Mouse (Mus musculus) gastrocnemius, adult 2 months (tissue): ENCODE measurements at regions not wholly inside any gene's neighbourhood (a gene's known extent, or its start where the extent isn't known, plus 50 kb on each side); places are given as distances from the start of the nearest gene placed in this dataset.

Experiments used
- DNase-seq: peaks from one replicate; pipeline ENCODE4 v3.0.0; 2022
- H3K27ac ChIP-seq: fragments of 200-600 bp; 2 replicates; pipeline ENCODE4 v1.8.1; 2022; ENCODE audit warnings: mild to moderate bottlenecking
- H3K4me3 ChIP-seq: fragments of 200-600 bp; 2 replicates; pipeline ENCODE4 v1.8.1; 2022; ENCODE audit warnings: mild to moderate bottlenecking, moderate library complexity
- CTCF ChIP-seq: fragments of 200-600 bp; IDR thresholded peaks from 2 replicates; pipeline ENCODE4 v1.8.1; 2022; ENCODE audit warnings: antibody characterized with exemption, mild to moderate bottlenecking, moderate library complexity
- intact Hi-C: fragments of 180-260 bp; cut with DNase I; formaldehyde crosslinking; loops from one replicate; pipeline ENCODE4 v1.15.1; 2025

- DNase-seq: no peak
- TF ChIP-seq CTCF: no peak
- Histone ChIP-seq H3K4me3 (no peak overlapping the region), H3K27ac (peak overlapping the region; percentile 52)
- intact Hi-C loops: loop anchor here (10.0 kb wide), 1 partner anchor 236 kb away; the partner anchor contains the start of gene Stt3b
These were observed 240.9 kb upstream of the Stt3b start for GRCm38 (mm10) chr9:115551080-115551479.

GRCm38 (mm10) chr9:115551501-115551900, 241.3 kb upstream of the Stt3b start:
- Histone ChIP-seq H3K27ac (peak overlapping the region; percentile 52), H3K4me3 (no peak overlapping the region)
- intact Hi-C loops: loop anchor here (10.0 kb wide), 1 partner anchor 237 kb away; the partner anchor contains the start of gene Stt3b
- peak; percentile 76 for DNase-seq
- TF ChIP-seq CTCF: no peak

- H3K27ac ChIP-seq: no peak overlapping the region
- intact Hi-C loops: loop anchor here (10.0 kb wide), 1 partner anchor 243 kb away; the partner anchor contains the start of gene Stt3b
- TF ChIP-seq CTCF: no peak
- no peak overlapping the region for H3K4me3 ChIP-seq
- DNase-seq: no peak
These were observed 247.9 kb upstream of the Stt3b start for GRCm38 (mm10) chr9:115558131-115558530.

- no peak overlapping the region for H3K27ac ChIP-seq
- intact Hi-C loops: loop anchor here (10.0 kb wide), 1 partner anchor 245 kb away; the partner anchor contains the start of gene Stt3b
- no peak for DNase-seq
- no peak overlapping the region for H3K4me3 ChIP-seq
- no peak for TF ChIP-seq CTCF
These were observed 249.3 kb upstream of the Stt3b start for GRCm38 (mm10) chr9:115559521-115559920.

- intact Hi-C loops: loop anchor here (10.0 kb wide), 1 partner anchor 106 kb away; no protein-coding TSS in a partner anchor
- DNase-seq: no peak
- TF ChIP-seq CTCF: no peak
- H3K4me3 ChIP-seq: no peak overlapping the region
- H3K27ac ChIP-seq: no peak overlapping the region
These were observed 251.0 kb upstream of the Stt3b start for GRCm38 (mm10) chr9:115561207-115561606.

GRCm38 (mm10) chr9:115562783-115563182, 252.6 kb upstream of the Stt3b start:
- TF ChIP-seq CTCF: no peak
- Histone ChIP-seq H3K27ac (peak overlapping the region; percentile 76), H3K4me3 (no peak overlapping the region)
- intact Hi-C loops: loop anchor here (10.0 kb wide), 1 partner anchor 108 kb away; no protein-coding TSS in a partner anchor
- peak; percentile 50 for DNase-seq

GRCm38 (mm10) chr9:115564366-115564765, 254.1 kb upstream of the Stt3b start:
- no peak for TF ChIP-seq CTCF
- intact Hi-C loops: loop anchor here (10.0 kb wide), 1 partner anchor 110 kb away; no protein-coding TSS in a partner anchor
- Histone ChIP-seq H3K27ac (no peak overlapping the region), H3K4me3 (no peak overlapping the region)
- no peak for DNase-seq

GRCm38 (mm10) chr9:115568693-115569334, 258.6 kb upstream of the Stt3b start:
- Histone ChIP-seq H3K27ac (peak overlapping the region; percentile 43; the same call in 1 of the 2 replicates), H3K4me3 (no peak overlapping the region)
- no peak for DNase-seq
- TF ChIP-seq CTCF: 0 out of 2 replicates have a peak, but pooled peaks have one; percentile 3
- intact Hi-C loops: loop anchor here (10.0 kb wide), 1 partner anchor 114 kb away; no protein-coding TSS in a partner anchor

GRCm38 (mm10) chr9:115570998-115571397, 260.8 kb upstream of the Stt3b start:
- Histone ChIP-seq H3K4me3 (no peak overlapping the region), H3K27ac (no peak overlapping the region)
- no peak for DNase-seq
- TF ChIP-seq CTCF: no peak
- intact Hi-C loops: no loop called here

GRCm38 (mm10) chr9:115581116-115581515, 270.9 kb upstream of the Stt3b start:
- no peak overlapping the region for H3K27ac ChIP-seq
- no peak for DNase-seq
- intact Hi-C loops: no loop called here
- TF ChIP-seq CTCF: no peak
- no peak overlapping the region for H3K4me3 ChIP-seq

GRCm38 (mm10) chr9:115583548-115583947, 273.3 kb upstream of the Stt3b start:
- intact Hi-C loops: no loop called here
- no peak for TF ChIP-seq CTCF
- Histone ChIP-seq H3K27ac (no peak overlapping the region), H3K4me3 (no peak overlapping the region)
- DNase-seq: no peak

- no peak overlapping the region for H3K4me3 ChIP-seq
- intact Hi-C loops: no loop called here
- H3K27ac ChIP-seq: no peak overlapping the region
- no peak for DNase-seq
- no peak for TF ChIP-seq CTCF
These were observed 274.7 kb upstream of the Stt3b start for GRCm38 (mm10) chr9:115584874-115585273.

GRCm38 (mm10) chr9:115592466-115592865, 282.2 kb upstream of the Stt3b start:
- no peak for TF ChIP-seq CTCF
- intact Hi-C loops: no loop called here

GRCm38 (mm10) chr9:115600228-115600627, 290.0 kb upstream of the Stt3b start:
- TF ChIP-seq CTCF: no peak
- DNase-seq: no peak
- no peak overlapping the region for H3K4me3 ChIP-seq
- no peak overlapping the region for H3K27ac ChIP-seq
- intact Hi-C loops: no loop called here

More at GRCm38 (mm10) chr9:115592466-115592865, 282.2 kb upstream of the Stt3b start:
- no peak overlapping the region for H3K27ac ChIP-seq
- no peak for DNase-seq
- H3K4me3 ChIP-seq: no peak overlapping the region
